Mouse (Mus musculus): ENCODE data around the gene Ccdc14.

GRCm38 (mm10) chr16:34725156-34725555, 34.7 kb downstream of the Ccdc14 start:
- no peak for TF ChIP-seq CTCF (IDR thresholded peaks at IDR 0.05; ENCODE audit: low read depth)
- no peak for TF ChIP-seq EP300 (IDR thresholded peaks at IDR 0.05; ENCODE audit: low read depth)
